Mouse (Mus musculus) small intestine, adult 2 months (tissue): Measurements from ENCODE around the gene Gpr153. TPM values are rescaled to one million over a fixed set of nuclear protein-coding genes. Genes with fewer than 3 reads are reported as not detected.

Experiments
- H3K27ac ChIP-seq: fragments of 200-500 bp; 2 replicates; pipeline ENCODE4 v1.5.1; 2012; ENCODE audit warnings: low read depth, low read length, control low read depth, inconsistent platforms; ENCODE audit not compliant: insufficient read depth
- H3K27me3 ChIP-seq: fragments of 200-500 bp; 2 replicates; pipeline ENCODE4 v1.6.1; 2012; ENCODE audit warnings: mild to moderate bottlenecking, moderate library complexity, low read length, inconsistent platforms; ENCODE audit not compliant: control insufficient read depth, insufficient read depth
- H3K36me3 ChIP-seq: fragments of 200-500 bp; 2 replicates; pipeline ENCODE4 v1.6.1; 2012; ENCODE audit warnings: mild to moderate bottlenecking, low read length, control low read depth, inconsistent platforms; ENCODE audit not compliant: control insufficient read depth, insufficient read depth
- H3K4me1 ChIP-seq: fragments of 200-500 bp; 2 replicates; pipeline ENCODE4 v1.6.1; 2012; ENCODE audit warnings: low read length, inconsistent platforms, mixed read lengths; ENCODE audit not compliant: control insufficient read depth, insufficient read depth, insufficient read length
- H3K4me3 ChIP-seq: fragments of 200-500 bp; 2 replicates; pipeline ENCODE4 v1.5.1; 2012; ENCODE audit warnings: low read depth, mild to moderate bottlenecking, control low read depth, inconsistent platforms, low read length, moderate library complexity
- CTCF ChIP-seq: fragments of 200-500 bp; IDR thresholded peaks from 2 replicates; pipeline ENCODE4 v1.5.1; 2012; ENCODE audit warnings: low read depth, mild to moderate bottlenecking, control low read depth, inconsistent platforms, low read length, moderate library complexity, mixed read lengths; ENCODE audit not compliant: insufficient replicate concordance, insufficient read length; ENCODE audit errors: extremely low read depth
- POLR2A ChIP-seq: fragments of 200-500 bp; IDR thresholded peaks from 2 replicates; pipeline ENCODE4 v1.6.1; 2012; ENCODE audit warnings: low read depth, mild to moderate bottlenecking, control low read depth, inconsistent platforms, low read length, moderate library complexity
- WGBS: fragments of 180-500 bp; shearing (Covaris S2); methylation state at CpG from one replicate; pipeline ENCODE4 v1.1.7; 2018; 5-methylcytosine and 5-hydroxymethylcytosine counted together
- polyA plus RNA-seq: library from polyadenylated mRNA; depleted of rRNA; stranded (reverse); fragments of >200 nt; gene quantifications from 2 replicates; pipeline ENCODE4 v1.2.3, GENCODE M21; 2012

Gene Gpr153
- polyA plus RNA-seq, 1 experiment, result 9.4 TPM

DNA sequence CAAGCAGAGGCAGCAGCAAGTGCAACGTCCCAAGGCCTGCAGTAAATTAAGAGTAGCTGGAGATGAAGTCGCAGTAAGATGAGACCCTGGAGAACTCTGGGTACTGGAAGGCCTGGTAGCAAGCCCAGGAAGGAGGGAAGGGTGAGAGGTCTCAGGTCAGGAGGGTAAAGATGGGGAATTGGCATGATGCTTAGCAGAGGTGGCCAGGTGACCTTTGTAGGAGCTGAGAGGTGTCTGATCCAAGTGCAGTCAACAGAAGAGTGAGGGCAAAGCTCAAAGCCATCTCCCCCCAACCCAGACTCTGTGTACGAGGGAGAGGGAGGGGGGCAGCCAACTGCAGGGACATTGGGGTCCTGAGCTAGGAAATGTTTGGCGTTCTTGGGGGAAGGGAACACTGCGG lies 47.4 kb downstream of the Gpr153 start:
- TF ChIP-seq CTCF, result no peak
- TF ChIP-seq POLR2A, result no peak
- Histone ChIP-seq H3K4me3 (no peak overlapping the region), H3K4me1 (peaks cover 5% of the 10 kb centered on the region; the same call in 1 of the 2 replicates), H3K27ac (no peak overlapping the region), H3K36me3 (no peaks in the 10 kb centered on the region), H3K27me3 (peaks cover 5% of the 10 kb centered on the region; the same call in 1 of the 2 replicates)
- 51% methylated on average over 5 of the region's 5 CpGs for WGBS

DNA sequence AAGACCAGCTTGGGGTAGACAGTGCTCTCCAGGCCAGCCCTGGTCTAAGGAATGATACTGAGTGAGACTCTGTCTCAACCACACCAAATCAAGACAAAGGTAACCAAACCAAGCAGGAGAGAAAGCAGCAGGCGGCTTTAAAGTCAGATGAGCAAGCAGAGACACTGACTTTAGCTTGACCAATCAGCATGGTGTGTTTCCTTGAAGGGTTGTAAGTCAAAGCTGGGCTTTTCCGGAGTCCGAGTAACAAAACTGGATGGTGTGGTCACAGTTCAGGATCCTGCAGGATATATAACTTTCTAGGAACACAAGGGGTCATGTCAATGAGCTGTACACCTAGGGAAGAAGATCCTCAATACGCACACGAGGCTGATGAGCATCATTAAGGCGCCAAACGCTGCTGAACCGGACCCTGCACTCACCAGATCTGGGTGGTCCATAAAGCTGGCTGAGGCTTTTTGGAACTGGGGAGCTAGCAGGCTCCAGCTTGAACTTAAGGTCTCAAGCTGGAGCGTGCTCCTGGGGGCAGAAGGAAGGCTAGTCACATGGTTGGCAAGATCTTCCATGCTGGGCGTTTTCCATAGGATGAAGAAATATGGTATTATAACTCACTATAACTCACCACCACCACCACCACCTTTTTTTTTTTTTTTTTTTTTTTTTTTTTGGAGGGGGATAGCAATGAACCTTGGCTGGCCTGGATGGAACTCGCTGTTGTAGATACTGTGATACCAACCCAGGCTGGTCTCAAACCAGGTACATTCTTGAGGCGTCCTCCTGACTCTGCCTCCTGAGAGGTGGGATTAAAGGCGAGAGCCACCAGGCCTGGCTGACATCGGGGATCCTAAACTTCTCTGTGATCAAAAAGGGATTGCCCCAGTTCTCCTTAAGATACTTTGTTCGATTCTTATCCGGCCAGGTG lies 50.9 kb downstream of the Gpr153 start:
- TF ChIP-seq CTCF (no peak), POLR2A (no peak)
- peaks cover 16% of the 10 kb centered on the region for H3K36me3 ChIP-seq
- H3K27me3 ChIP-seq, result no peaks in the 10 kb centered on the region
- peaks cover 5% of the 10 kb centered on the region; the same call in 1 of the 2 replicates for H3K4me1 ChIP-seq
- H3K4me3 ChIP-seq, result peak overlapping the region; percentile 56
- 46% methylated on average over 16 of the region's 16 CpGs for WGBS
- H3K27ac ChIP-seq, result no peak overlapping the region

DNA sequence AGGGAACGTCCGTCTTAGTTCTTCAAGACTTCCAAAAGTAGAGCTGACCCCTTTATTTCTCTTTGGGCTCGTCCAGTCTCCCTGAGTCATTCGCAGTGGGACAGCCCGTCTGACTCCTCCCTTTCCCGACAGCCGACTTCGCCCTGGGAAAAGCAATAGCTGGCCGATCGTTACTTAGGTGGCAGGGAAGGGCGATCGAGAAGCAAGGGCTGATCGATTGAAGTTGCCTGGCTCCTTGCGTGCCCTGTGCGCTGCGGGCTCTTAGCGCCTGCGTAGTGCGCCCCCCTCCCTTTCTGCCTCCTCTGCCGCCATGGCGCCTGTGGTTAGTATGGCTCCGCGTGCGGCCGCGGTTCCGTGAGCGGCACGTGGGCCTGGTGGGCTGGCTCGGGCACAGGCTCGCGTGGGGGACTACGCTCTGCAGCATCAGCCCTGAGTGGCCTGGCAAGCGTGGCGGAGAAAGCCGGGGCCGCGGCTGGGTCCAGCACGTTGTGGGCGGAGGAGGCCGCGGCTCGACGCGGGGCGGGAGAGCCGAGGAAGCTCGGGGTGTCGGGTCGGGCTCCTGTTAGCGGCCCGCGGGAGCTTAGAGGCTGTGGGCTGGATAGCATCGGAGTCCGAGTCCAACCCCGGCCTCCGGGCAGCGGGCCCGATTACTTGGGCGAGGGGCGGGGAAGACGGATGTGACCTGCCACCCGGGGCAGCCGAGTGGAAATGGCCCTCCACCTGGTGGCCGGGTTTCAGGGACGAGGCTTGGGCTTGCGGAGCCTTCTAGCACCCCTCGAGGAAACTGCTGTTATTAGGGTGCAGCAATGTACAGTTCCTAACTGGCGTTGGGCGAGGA lies 51.8 kb downstream of the Gpr153 start, which contains the start of gene Rpl22:
Rpl22 (plus strand) TSS at position 169 of the 838 bp plus-strand sequence.
- H3K4me3 ChIP-seq, result peak within 1 kb of the TSS; percentile 84
- TF ChIP-seq CTCF, result peak; percentile 34; the same call in 1 of the 2 replicates
- TF ChIP-seq POLR2A, result 0 out of 2 replicates have a peak, but pooled peaks have one; percentile 40
- no peak within 1 kb of the TSS for H3K27ac ChIP-seq
- peaks cover 22% of the 10 kb centered on the region for H3K36me3 ChIP-seq
- under 1% methylated on average over 70 of the region's 70 CpGs for WGBS
- no peaks in the 10 kb centered on the region for H3K27me3 ChIP-seq
- H3K4me1 ChIP-seq, result peaks cover 5% of the 10 kb centered on the region; the same call in 1 of the 2 replicates

DNA sequence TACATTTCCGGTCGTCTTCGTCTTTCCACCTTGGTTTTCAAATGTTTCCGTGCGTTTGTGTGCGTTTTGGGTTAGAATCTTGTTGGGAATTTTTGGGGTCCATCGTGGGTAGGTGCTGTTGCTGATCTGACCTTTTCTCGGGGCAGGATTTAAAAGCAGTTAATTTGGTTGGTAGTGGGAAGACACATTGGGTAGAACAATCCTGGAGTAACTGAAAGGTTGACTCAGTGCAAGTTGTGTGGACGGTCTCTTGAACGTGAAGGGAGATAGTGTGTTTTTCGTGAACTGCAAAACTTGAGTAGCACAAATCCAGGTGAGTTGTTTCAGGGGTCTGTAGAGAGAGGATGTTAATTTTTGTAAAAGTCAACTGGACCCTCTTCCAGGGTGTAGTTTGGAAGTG lies 52.5 kb downstream of the Gpr153 start:
- peaks cover 30% of the 10 kb centered on the region for H3K36me3 ChIP-seq
- H3K4me3 ChIP-seq, result peak overlapping the region; percentile 84
- H3K27ac ChIP-seq, result no peak overlapping the region
- 2% methylated on average over 11 of the region's 11 CpGs for WGBS
- TF ChIP-seq POLR2A, result no peak
- H3K27me3 ChIP-seq, result no peaks in the 10 kb centered on the region
- peaks cover 5% of the 10 kb centered on the region; the same call in 1 of the 2 replicates for H3K4me1 ChIP-seq

DNA sequence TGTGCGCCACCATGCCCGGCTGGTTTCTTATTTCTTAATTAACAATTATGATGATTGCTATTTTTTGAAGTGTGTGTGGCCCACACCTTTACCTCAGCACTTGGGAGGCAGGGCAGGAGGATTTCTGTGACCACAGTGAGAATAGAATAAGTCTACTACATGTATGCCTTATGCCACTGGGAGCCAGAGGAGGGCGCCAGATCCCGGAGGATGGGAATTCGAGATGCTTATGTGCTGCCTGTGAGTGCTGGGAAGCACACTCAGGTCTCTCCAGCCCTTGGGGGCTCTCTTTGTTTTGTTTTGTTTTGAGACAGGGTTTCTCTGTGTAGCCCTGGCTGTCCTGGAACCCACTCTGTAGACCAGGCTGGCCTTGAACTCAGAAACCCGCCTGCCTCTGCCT lies 54.7 kb downstream of the Gpr153 start:
- TF ChIP-seq CTCF (peak; percentile 43; the same call in 1 of the 2 replicates), POLR2A (no peak)
- peaks cover 5% of the 10 kb centered on the region; the same call in 1 of the 2 replicates for H3K4me1 ChIP-seq
- no peak overlapping the region for H3K27ac ChIP-seq
- no peak overlapping the region for H3K4me3 ChIP-seq
- WGBS, result 64% methylated on average over 6 of the region's 6 CpGs
- peaks cover 45% of the 10 kb centered on the region for H3K36me3 ChIP-seq
- no peaks in the 10 kb centered on the region for H3K27me3 ChIP-seq

DNA sequence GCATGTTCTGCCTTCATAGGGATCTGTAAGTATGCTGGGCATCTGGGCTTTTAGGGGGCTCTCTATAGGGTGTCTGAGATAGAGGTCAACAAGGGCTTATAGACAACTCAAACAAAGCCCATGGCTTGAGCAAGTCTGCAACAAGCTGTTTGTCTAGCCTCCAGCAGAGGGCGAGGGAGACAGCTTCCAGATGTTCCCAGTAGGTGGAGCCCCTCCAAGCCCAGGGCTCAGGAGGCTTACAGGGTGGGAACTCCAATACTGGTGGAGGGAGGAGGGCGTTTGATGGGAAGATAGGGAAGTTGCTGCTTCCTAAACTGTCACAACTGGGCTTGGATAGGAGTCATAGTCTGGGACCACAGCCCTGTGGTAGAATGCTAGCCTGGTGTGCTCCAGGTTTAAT lies 58.9 kb downstream of the Gpr153 start:
- no peak; the same call in 1 of the 2 replicates for TF ChIP-seq POLR2A
- peak; percentile 99 for TF ChIP-seq CTCF
- Histone ChIP-seq H3K4me3 (no peak overlapping the region), H3K27ac (no peak overlapping the region), H3K27me3 (no peaks in the 10 kb centered on the region), H3K4me1 (no peaks in the 10 kb centered on the region), H3K36me3 (peaks cover 49% of the 10 kb centered on the region)
- WGBS, result 10% methylated on average over 2 of the region's 2 CpGs
